Mouse (Mus musculus) c-Kit-negative CD71-positive TER-119-positive erythroid progenitor cells, embryonic 14.5 days (primary cell): Measurements from ENCODE around the gene Ksr2.
"Not testable (repeated sequence)": the region's sequence is repeated elsewhere in the genome, so short reads cannot be mapped to it uniquely, and the experiment has no call there.

Experiments used
- DNase-seq: peaks from one replicate; pipeline ENCODE4 v3.0.0-alpha.2; 2013; ENCODE audit warnings: low read depth, low spot score

Ksr2 gene

DNA sequence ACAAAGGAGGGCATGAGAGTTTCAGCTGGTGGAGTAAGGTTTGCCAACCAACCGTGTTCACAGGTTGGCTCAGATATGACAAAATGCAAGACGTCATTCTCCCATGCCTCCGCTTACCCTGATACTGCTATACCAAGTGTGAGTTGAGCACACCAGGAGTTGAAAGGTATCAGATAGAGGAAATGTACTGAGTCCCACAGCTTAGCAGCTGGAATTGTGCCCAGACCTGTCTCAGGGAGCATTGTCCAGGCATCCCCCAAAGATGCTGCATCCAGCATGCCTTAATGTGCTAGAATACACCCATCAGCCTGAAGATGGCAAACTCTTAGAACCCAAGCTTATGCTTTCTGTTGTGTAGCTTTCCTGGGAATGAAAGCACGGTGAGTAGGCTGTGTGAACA is 206.5 kb downstream of the Ksr2 start:
- DNase-seq = no peak

DNA sequence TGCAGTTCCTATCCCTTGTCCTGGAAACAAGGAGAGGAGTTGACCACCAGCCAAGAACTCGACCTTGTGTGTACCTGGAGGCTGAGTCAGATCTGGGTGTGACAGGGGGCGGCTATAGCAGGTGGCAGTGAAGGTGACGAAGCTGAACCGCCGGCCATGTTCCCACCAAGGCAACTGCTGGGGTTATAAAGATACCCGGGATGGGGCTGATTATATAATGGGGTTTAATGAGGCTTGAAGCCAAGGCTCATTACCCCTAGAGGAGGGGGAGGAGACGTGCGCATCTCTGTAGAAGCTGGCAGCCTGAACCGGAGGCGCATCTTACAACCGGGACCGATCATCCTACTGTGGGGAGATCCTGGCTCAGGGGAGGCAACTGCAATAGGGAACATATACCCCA is 208.4 kb downstream of the Ksr2 start:
- DNase-seq = no peak

DNA sequence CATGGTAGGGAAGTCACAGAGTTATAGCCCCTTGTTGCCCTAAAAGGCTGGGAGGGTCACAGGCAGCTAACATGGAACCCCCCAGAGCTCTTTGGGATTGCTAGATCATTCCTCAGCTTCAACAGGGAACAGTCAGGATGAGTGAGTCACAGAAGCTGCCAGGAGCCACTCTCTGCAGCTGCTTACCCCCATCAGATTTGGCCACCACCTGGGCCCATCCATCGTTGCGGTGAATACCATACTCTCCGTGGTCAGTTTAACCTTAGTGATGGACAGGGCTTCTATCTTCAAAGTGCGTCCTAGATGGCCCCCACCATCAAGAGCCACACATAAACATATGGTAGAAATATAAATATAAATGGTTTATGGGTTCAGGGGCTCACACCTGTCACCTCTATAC is 209.4 kb downstream of the Ksr2 start:
- not testable (repeated sequence) for DNase-seq

DNA sequence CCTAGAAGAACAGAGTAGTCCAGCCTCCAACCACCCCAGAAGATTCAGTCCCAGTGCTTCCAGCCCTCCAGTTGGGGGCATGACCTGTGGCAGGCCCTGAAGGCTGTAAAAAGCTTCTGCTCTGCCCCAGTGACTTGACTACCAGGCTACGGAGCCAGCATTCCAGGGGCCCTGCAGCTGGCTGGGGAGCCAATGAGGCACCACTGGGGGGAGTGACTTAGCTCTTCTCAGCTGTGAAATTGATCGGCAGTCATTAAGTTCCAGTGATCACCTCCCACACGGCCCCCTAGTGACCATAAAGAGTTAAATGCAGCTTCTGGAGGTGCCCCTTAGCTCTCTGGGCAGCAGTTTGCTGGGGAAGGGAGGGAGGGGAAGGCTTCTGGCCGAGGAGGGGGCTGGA is 213.1 kb downstream of the Ksr2 start:
- DNase-seq = no peak

GRCm38 (mm10) chr5:117628351-117628750 is 214.6 kb downstream of the Ksr2 start:
- no peak for DNase-seq

GRCm38 (mm10) chr5:117629570-117629969 is 215.8 kb downstream of the Ksr2 start:
- DNase-seq = no peak

DNA sequence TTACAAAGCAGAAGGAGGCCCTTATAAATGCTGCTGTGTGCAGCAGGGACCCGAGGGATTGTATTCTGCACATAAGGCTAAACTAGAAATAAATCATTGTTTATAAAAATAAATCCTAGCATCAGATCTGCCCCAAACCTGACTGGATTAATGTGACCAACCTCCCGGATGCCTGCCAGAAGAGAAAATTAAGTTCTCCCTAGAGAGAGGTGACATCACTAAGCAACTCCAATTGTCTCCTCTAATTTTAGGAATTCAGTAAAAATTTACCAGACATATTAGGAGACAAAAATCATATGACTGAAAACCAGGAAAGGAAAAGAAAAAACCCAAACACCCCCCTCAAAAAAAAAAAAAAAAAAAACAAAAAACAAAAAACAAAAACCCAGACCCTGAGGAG is 221.4 kb downstream of the Ksr2 start:
- DNase-seq = no peak

- no peak for DNase-seq
Measured at GRCm38 (mm10) chr5:117635838-117636237, 222.0 kb downstream of the Ksr2 start.

- no peak for DNase-seq
Measured at GRCm38 (mm10) chr5:117641585-117641984, 227.8 kb downstream of the Ksr2 start.

DNA sequence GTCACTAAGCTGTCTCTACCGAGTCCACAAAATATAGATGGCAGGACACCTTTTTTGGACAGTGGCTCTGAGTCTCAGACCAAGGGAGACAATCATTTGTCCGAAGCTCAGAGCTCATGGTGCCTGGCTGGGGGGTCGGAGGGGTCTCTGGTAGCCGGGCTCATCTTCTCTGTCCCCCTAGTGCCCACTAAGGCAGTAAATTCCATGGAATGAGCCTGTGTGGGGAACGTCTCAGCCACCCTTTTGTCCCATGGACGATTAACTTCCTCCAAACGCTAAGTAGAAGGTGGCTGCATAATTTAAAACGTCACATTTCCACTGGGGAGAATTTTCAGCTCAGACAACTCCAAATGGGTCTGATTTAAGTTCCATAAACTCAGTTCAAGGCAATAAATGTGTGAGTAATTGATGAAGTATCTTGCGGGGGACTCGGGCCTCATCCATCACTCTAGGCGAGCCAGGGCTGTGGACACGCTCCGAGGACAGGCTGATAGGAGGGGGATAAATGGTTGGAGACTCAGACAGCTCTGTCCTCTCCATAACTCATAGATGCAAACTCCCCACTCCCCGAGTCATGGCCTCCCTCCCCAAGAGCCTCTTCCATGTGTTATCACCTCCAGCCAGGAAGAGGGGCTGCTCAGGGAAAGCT is 237.6 kb downstream of the Ksr2 start:
- DNase-seq = no peak

- DNase-seq = no peak
Measured at GRCm38 (mm10) chr5:117658641-117659040, 244.8 kb downstream of the Ksr2 start.

DNA sequence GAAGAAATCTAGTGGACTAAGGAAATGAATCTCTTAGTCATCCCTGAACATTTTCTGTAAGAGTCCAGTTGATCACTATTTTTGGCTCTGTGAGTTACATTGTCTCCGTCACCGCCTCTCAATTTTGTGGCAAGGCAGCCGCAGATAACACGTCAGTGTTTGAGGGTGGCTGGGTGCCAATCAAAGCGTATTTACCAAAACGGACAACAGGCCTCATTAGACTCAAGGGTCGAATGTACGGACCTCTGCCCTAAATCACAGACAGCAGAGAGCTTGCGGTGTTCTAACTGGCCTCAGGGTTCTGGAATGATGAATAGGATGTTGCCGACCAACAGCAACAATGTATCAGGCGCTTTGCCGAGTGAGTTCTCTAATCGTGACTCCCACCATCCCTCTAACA is 245.8 kb downstream of the Ksr2 start:
- DNase-seq = no peak

- DNase-seq = no peak
Measured at GRCm38 (mm10) chr5:117665181-117665580, 251.4 kb downstream of the Ksr2 start.

- no peak for DNase-seq
Measured at GRCm38 (mm10) chr5:117667314-117667713, 253.5 kb downstream of the Ksr2 start.

DNA sequence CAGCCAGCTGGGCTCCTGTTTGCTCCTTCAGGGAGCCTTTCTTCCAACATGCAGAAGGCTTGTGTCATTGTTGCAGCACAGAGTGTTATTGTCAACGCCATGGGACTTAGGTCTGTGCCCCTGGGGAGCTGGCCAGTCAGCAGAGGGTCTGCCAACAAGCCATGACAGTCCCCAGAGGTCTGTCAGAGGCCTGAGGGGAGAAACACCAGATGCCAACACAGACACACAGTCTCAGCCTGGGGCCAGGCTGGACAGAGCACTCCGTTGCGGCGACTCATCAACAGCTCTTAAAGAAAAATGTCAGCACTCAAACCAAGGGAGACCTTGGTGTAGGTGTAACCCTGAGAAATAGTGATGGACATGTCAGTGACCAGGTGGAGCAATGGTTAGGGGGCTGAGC is 255.5 kb downstream of the Ksr2 start:
- no peak for DNase-seq

- DNase-seq = no peak
Measured at GRCm38 (mm10) chr5:117669843-117670242, 256.0 kb downstream of the Ksr2 start.

DNA sequence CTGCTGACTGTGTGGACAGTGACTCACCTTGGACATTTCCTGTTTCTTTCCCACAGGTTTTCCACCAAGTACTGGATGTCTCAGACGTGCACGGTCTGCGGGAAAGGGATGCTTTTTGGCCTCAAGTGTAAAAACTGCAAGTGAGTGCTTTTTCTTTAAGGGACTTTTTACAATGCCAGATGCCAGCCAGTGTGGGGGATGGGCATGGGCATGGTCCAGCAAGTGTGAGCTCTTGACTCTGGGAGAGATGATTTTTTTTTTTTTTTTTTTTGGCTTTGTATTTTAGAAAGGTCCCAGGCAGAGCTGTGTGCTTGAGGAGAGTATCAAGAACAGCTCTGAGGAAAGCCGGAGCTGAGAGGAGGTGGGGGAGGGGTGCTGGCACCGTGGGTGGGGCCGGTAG is 257.6 kb downstream of the Ksr2 start:
- no peak for DNase-seq

DNA sequence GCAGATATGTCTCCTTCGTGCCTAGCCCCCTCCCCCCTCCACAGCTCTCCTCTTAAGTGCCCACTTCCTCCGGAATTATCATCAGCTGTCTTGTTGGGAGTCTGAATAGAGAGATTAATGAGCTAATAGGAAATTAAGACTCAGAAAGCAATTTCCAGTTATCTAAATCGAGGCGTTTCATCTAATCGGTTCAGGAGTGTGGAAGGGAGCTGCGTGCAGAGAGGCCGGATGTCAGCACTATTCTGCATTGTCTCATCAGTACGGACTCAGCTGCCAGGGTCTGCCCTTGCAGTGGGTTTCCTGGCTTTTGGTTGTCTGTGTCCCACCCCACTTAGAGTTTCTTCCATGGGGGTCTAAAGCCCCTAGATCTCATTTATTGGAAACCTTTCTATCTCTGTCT is 262.0 kb downstream of the Ksr2 start:
- DNase-seq = no peak

GRCm38 (mm10) chr5:117677231-117677630 is 263.4 kb downstream of the Ksr2 start:
- DNase-seq = no peak

- no peak for DNase-seq
Measured at GRCm38 (mm10) chr5:117678371-117678770, 264.6 kb downstream of the Ksr2 start.

GRCm38 (mm10) chr5:117682226-117682625 is 268.4 kb downstream of the Ksr2 start:
- no peak for DNase-seq

DNA sequence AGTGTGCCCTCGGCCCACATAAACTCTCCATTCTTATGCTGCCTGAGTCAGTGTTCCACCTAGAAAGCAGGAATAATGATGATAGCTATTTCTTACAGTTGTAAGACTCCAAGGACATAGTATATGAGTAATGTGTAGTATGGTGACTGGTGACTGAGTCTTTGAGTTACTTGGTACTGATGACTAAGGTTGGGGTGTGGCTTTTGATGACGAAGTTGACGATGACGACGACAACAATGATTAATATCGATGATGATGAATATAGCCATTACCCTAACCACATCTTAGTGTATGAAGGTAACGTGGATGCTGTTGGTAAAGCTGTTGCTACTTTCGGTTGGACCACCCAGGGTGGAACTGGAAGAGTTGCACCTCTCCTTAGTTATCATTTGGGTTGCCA is 270.7 kb downstream of the Ksr2 start:
- DNase-seq = no peak

- no peak for DNase-seq
Measured at GRCm38 (mm10) chr5:117687770-117688352, 274.1 kb downstream of the Ksr2 start.

GRCm38 (mm10) chr5:117688738-117689137 is 274.9 kb downstream of the Ksr2 start:
- no peak for DNase-seq
